Mouse (Mus musculus): ENCODE measurements at regions not wholly inside any gene's neighbourhood (a gene's known extent, or its start where the extent isn't known, plus 50 kb on each side); places are given as distances from the start of the nearest gene placed in this dataset.
"Not testable (repeated sequence)": the region's sequence is repeated elsewhere in the genome, so short reads cannot be mapped to it uniquely, and the experiment has no call there.

- peak; percentile 55 for DNase-seq
Observed at GRCm38 (mm10) chr11:8773862-8774261, 109.5 kb upstream of the Tns3 start.

GRCm38 (mm10) chr11:8773260-8773659 is 108.9 kb upstream of the Tns3 start:
- peak; percentile 35 for DNase-seq

GRCm38 (mm10) chr11:8772541-8772940 is 108.2 kb upstream of the Tns3 start:
- DNase-seq, result peak; percentile 95

GRCm38 (mm10) chr11:8768706-8769105 is 104.4 kb upstream of the Tns3 start:
- DNase-seq, result peak; percentile 70

- DNase-seq, result no peak
Observed at GRCm38 (mm10) chr11:8765541-8765885, 101.2 kb upstream of the Tns3 start.

GRCm38 (mm10) chr11:8764861-8765540 is 100.7 kb upstream of the Tns3 start:
- peak; percentile 28 for DNase-seq

GRCm38 (mm10) chr11:8763448-8763847 is 99.1 kb upstream of the Tns3 start:
- peak; percentile 75 for DNase-seq

GRCm38 (mm10) chr11:8762133-8762532 is 97.8 kb upstream of the Tns3 start:
- DNase-seq, result peak; percentile 72

GRCm38 (mm10) chr11:8761626-8762025 is 97.3 kb upstream of the Tns3 start:
- DNase-seq, result peak; percentile 73

- peak; percentile 76 for DNase-seq
Observed at GRCm38 (mm10) chr11:8759858-8760257, 95.5 kb upstream of the Tns3 start.

GRCm38 (mm10) chr11:8754508-8754907 is 90.2 kb upstream of the Tns3 start:
- not testable (repeated sequence) for DNase-seq

GRCm38 (mm10) chr11:8735784-8736183 is 71.4 kb upstream of the Tns3 start:
- not testable (repeated sequence) for DNase-seq

- peak; percentile 68 for DNase-seq
Observed at GRCm38 (mm10) chr11:8727007-8727406, 62.7 kb upstream of the Tns3 start.

- DNase-seq, result no peak
Observed at GRCm38 (mm10) chr11:8725505-8725904, 61.2 kb upstream of the Tns3 start.

- DNase-seq, result peak; percentile 29
Observed at GRCm38 (mm10) chr11:8723102-8723640, 58.8 kb upstream of the Tns3 start.

GRCm38 (mm10) chr11:8719211-8719966 is 55.1 kb upstream of the Tns3 start:
- peak; percentile 44 for DNase-seq

GRCm38 (mm10) chr11:8717774-8718173 is 53.4 kb upstream of the Tns3 start:
- DNase-seq, result no peak

GRCm38 (mm10) chr11:8716858-8717257 is 52.5 kb upstream of the Tns3 start:
- DNase-seq, result peak; percentile 74

- DNase-seq, result peak; percentile 68
Observed at GRCm38 (mm10) chr11:8715775-8716174, 51.4 kb upstream of the Tns3 start.

Data from heart, adult 11 months (tissue).